Mouse (Mus musculus) hindbrain, embryonic 11.5 days (tissue): ENCODE measurements around the gene Nckap5. TPM values are rescaled to one million over a fixed set of nuclear protein-coding genes. Genes with fewer than 3 reads are reported as not detected.

Experiments
- ATAC-seq: fragments of 200-750 bp; cut with Nextera tagmentation; 2 replicates; pipeline ENCODE4 v1.8.0; 2017; ENCODE audit warnings: mild to moderate bottlenecking, moderate TSS enrichment, moderate library complexity; ENCODE audit not compliant: low FRiP score
- DNase-seq: peaks from one replicate; pipeline ENCODE4 v3.0.0-alpha.2; 2015; ENCODE audit warnings: low spot score
- H3K27ac ChIP-seq: fragments of 300-500 bp; sonication (generic); 2 replicates; pipeline ENCODE4 v1.5.1; 2014; ENCODE audit warnings: mild to moderate bottlenecking, low read depth, low read length
- H3K27me3 ChIP-seq: fragments of 300-500 bp; sonication (generic); 2 replicates; pipeline ENCODE4 v1.6.1; 2014; ENCODE audit warnings: mild to moderate bottlenecking, low read length, moderate library complexity, mixed read lengths; ENCODE audit not compliant: control insufficient read depth, insufficient read depth
- H3K36me3 ChIP-seq: fragments of 300-500 bp; sonication (generic); 2 replicates; pipeline ENCODE4 v1.6.1; 2014; ENCODE audit warnings: mild to moderate bottlenecking, low read length, moderate library complexity, mixed read lengths; ENCODE audit not compliant: control insufficient read depth, insufficient read depth
- H3K4me1 ChIP-seq: fragments of 300-500 bp; sonication (generic); replicated peaks from 2 replicates; pipeline ENCODE4 v1.6.1; 2014; ENCODE audit warnings: low read length, mixed read lengths; ENCODE audit not compliant: control insufficient read depth, insufficient read depth
- H3K4me2 ChIP-seq: fragments of 300-500 bp; sonication (generic); replicated peaks from 2 replicates; pipeline ENCODE4 v1.6.1; 2014; ENCODE audit warnings: mild to moderate bottlenecking, low read depth, low read length
- H3K4me3 ChIP-seq: fragments of 300-500 bp; sonication (generic); 2 replicates; pipeline ENCODE4 v1.5.1; 2014; ENCODE audit warnings: low read depth, low read length
- H3K9ac ChIP-seq: fragments of 300-500 bp; sonication (generic); 2 replicates; pipeline ENCODE4 v1.6.1; 2014; ENCODE audit warnings: low read depth, low read length
- H3K9me3 ChIP-seq: fragments of 300-500 bp; sonication (generic); 2 replicates; pipeline ENCODE4 v1.6.1; 2016; ENCODE audit warnings: low read length; ENCODE audit not compliant: control insufficient read depth
- WGBS: fragments of 180-500 bp; shearing (Covaris S2); extraction: QIAGEN DNeasy Blood & Tissue Kit; methylation state at CpG from one replicate; pipeline ENCODE4 v1.1.7; 2014; 5-methylcytosine and 5-hydroxymethylcytosine counted together
- polyA plus RNA-seq: library from polyadenylated mRNA; unstranded; fragments of >200 nt; fragmentation: Nextera tagmentation; extraction: Ambion mirVana; gene quantifications from 2 replicates; pipeline ENCODE4 v1.2.1, GENCODE M21; 2014

The Nckap5 gene
- polyA plus RNA-seq, 1 experiment from 2014 or later: 23.5 TPM

DNA sequence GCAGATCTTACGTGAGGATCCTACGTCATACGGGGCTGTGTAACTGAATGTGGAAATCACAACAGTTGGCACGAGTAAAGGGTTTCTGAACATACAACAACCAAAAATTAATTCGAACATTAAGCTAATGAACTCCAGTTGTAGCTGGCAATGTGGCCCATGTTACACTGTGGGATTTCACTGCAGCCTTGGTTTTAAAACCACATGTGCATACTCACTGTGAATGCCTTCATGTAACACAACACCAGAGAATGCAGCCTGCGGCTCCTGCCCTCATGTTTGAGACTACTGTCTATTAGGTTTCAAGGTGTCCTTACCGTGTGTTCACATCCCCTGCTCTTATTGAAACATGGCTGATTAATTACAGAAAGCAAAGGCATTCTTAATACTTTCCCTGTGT lies 269.7 kb downstream of the Nckap5 start:
- ATAC-seq (no peak), DNase-seq (no peak)
- WGBS: 71% methylated on average over 7 of the region's 7 CpGs
- H3K27me3 ChIP-seq: no peaks in the 10 kb centered on the region
- no peak overlapping the region for H3K4me2 ChIP-seq
- no peak overlapping the region for H3K9ac ChIP-seq
- H3K9me3 ChIP-seq: no peaks in the 10 kb centered on the region
- no peaks in the 10 kb centered on the region for H3K4me1 ChIP-seq
- no peak overlapping the region for H3K4me3 ChIP-seq
- no peaks in the 10 kb centered on the region for H3K36me3 ChIP-seq
- H3K27ac ChIP-seq: no peak overlapping the region

DNA sequence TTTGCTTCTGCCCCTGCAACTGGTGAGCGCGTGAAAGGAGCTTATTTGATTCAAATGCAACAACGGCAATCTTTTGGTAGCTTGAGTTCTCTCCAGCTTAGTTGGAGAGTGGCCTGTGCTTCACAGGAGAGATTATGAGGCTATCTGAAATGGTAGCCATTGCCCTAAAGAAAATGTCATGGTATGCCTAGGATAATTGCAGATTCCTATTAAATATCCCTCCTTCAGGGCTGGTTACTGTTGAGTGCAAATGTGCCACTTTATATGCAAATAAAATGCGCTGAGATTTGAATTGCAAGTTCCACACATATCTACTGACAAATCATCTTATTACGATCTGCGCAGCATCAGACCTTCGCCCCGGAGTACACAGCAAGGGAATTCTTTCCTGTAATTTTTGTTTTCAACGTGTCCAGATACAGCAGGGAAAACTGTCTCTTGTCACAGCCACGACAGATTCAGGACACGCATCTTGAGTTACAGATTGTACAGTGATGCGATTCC lies 272.8 kb downstream of the Nckap5 start:
- H3K9me3 ChIP-seq: no peaks in the 10 kb centered on the region
- no peak overlapping the region for H3K9ac ChIP-seq
- H3K36me3 ChIP-seq: no peaks in the 10 kb centered on the region
- no peak for ATAC-seq
- H3K4me1 ChIP-seq: no peaks in the 10 kb centered on the region
- no peak overlapping the region for H3K4me3 ChIP-seq
- no peak overlapping the region for H3K27ac ChIP-seq
- no peak for DNase-seq
- H3K27me3 ChIP-seq: no peaks in the 10 kb centered on the region
- no peak overlapping the region for H3K4me2 ChIP-seq
- 89% methylated on average over 12 of the region's 12 CpGs for WGBS

DNA sequence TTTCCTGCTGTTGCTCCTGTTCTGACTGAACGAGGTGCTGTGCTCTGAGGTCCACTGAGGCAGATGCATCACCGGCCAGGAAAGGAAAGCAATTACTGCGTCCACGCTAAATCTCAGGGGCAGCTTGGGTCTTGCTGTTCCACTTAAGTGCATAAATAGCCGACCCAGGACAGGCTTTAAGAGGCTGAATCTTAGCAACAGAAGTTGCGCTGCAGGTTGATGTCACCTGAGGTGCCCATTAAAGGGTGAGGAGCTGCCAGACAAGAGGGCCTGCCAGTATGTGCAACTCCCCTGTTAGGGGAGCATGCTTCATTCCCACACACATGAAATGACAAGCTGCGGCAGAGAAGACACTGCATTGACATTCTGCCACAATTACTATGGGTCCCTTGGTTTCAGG lies 282.6 kb downstream of the Nckap5 start:
- H3K4me2 ChIP-seq: no peak overlapping the region
- H3K9ac ChIP-seq: no peak overlapping the region
- H3K27ac ChIP-seq: no peak overlapping the region
- H3K27me3 ChIP-seq: no peaks in the 10 kb centered on the region
- no peak overlapping the region for H3K4me3 ChIP-seq
- H3K36me3 ChIP-seq: no peaks in the 10 kb centered on the region
- no peaks in the 10 kb centered on the region for H3K4me1 ChIP-seq
- DNase-seq (no peak), ATAC-seq (no peak)
- 81% methylated on average over 7 of the region's 7 CpGs for WGBS
- no peaks in the 10 kb centered on the region for H3K9me3 ChIP-seq

DNA sequence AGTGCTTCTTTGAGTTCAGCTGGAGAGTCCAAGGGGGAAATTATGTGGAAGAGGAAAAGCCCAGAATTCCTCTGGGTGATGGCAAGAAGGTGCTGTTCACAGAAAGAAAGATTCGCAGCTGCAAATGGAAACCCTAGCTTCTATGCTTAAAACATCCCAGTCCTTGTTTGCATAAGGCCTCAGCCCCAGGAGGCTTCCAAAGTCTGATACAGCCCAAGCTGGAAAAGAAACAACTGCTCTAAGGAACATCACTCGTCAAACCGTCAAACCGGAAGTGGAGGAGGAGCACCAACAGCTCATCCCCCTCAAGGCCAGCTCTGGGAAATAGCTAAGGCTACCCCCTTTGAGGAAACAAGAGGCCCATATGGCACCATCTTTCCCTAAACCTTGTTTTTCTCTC lies 286.1 kb downstream of the Nckap5 start:
- WGBS: 65% methylated on average over 4 of the region's 4 CpGs

DNA sequence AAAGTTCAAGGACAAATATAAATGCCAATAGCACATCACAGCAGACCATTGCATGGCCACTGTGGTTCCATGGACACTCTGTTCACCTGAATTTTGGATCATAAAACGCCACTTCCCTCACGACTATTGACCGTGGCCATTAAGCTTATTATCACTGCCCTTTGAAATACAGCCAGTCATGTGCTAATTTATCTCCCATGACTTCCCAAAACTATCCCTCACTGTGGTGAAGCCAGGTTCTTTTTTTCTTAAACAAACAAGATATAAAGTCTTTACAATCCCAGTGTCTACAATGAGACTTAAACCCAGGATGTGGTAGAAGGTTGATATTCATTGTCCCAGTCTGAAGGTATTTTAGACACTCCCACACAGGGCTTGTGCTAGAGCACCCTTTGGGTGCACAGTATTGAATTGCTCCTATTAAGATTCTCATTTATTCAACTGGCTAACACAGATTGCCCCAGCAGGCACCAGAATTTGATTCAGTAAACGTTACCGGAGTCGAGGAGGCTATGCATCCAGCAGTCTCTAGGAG lies 293.3 kb downstream of the Nckap5 start:
- no peak overlapping the region for H3K9ac ChIP-seq
- no peak overlapping the region for H3K27ac ChIP-seq
- no peaks in the 10 kb centered on the region for H3K36me3 ChIP-seq
- no peaks in the 10 kb centered on the region for H3K9me3 ChIP-seq
- no peak overlapping the region for H3K4me3 ChIP-seq
- WGBS: 85% methylated on average over 6 of the region's 6 CpGs
- ATAC-seq (no peak), DNase-seq (no peak)
- H3K27me3 ChIP-seq: no peaks in the 10 kb centered on the region
- H3K4me1 ChIP-seq: no peaks in the 10 kb centered on the region
- no peak overlapping the region for H3K4me2 ChIP-seq

More for the DNA sequence above, 286.1 kb downstream of the Nckap5 start:
- no peak overlapping the region for H3K27ac ChIP-seq
- no peak overlapping the region for H3K9ac ChIP-seq
- no peaks in the 10 kb centered on the region for H3K4me1 ChIP-seq
- no peaks in the 10 kb centered on the region for H3K9me3 ChIP-seq
- DNase-seq (no peak), ATAC-seq (no peak)
- no peaks in the 10 kb centered on the region for H3K36me3 ChIP-seq
- no peaks in the 10 kb centered on the region for H3K27me3 ChIP-seq
- no peak overlapping the region for H3K4me3 ChIP-seq
- H3K4me2 ChIP-seq: no peak overlapping the region

DNA sequence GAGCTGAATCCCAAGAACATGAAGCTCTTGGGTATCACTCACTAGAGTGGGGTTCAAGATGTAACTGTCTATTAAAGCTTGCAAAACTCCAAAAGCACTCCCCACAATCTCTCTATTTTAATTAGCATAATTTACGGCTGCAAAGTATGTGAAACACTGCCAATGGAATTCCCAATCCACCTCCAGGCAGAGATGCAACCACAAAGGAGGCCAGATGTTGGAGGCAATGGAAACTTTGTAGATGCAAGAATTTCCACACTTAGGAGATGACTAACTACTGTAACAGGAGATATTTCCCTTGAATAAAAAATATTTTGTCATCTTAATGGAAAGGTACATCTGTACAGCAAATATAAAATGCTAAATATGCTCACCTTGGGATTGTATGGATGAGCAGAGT lies 295.1 kb downstream of the Nckap5 start:
- 85% methylated on average over 1 of the region's 1 CpGs for WGBS
- H3K9me3 ChIP-seq: no peaks in the 10 kb centered on the region
- no peak overlapping the region for H3K27ac ChIP-seq
- DNase-seq (no peak), ATAC-seq (no peak)
- H3K4me2 ChIP-seq: no peak overlapping the region
- H3K9ac ChIP-seq: no peak overlapping the region
- no peak overlapping the region for H3K4me3 ChIP-seq
- H3K4me1 ChIP-seq: no peaks in the 10 kb centered on the region
- H3K36me3 ChIP-seq: no peaks in the 10 kb centered on the region
- no peaks in the 10 kb centered on the region for H3K27me3 ChIP-seq

DNA sequence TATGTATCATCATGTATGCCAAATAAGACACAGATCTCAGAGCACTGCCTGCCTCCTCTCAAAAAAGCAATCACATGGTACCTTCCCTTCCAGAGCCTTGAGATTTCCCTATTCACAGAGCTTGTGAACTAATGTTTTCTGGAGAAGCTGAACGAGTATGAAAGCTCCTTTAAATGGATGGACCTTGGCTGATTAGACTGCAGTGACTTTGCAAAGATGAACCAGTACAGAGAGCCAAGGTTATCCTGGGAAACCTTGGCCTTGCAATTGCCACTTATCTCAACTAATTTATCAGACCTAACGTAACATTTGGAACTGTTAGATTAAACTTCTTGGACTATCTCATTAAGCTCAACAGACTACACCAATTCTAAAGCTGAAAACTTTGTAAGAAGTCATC lies 296.6 kb downstream of the Nckap5 start:
- DNase-seq: no peak
- H3K9me3 ChIP-seq: no peaks in the 10 kb centered on the region
- no peak overlapping the region for H3K4me2 ChIP-seq
- no peak for ATAC-seq
- WGBS: 82% methylated on average over 2 of the region's 2 CpGs
- H3K27me3 ChIP-seq: no peaks in the 10 kb centered on the region
- no peak overlapping the region for H3K4me3 ChIP-seq
- no peaks in the 10 kb centered on the region for H3K36me3 ChIP-seq
- no peaks in the 10 kb centered on the region for H3K4me1 ChIP-seq
- H3K27ac ChIP-seq: no peak overlapping the region
- no peak overlapping the region for H3K9ac ChIP-seq

DNA sequence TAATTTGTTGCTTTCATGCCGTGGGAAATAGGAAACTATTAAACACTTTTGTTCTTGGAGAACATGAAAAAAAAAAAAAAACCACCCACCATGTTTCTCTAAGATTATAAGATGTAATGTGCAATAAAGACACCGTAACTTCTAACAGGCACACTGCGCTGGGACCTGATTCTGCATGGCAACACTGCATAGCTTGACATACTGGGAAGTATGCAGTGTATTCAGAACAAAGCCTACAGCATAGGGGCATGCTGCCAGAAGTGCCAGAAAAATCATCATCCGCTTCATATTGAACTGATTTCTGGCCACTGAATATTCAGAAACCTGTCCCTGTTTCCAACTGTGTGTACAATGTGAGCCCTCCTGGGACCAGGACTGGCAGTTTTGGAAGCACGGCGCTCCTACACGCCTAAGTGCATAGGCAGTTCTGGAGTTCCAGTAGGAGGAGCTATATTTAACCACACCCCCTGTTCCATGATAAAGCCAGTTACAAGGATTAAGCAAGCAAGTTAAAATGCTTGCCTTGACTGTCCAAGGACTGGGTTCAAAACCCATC lies 302.5 kb downstream of the Nckap5 start:
- no peak overlapping the region for H3K4me2 ChIP-seq
- ATAC-seq: no peak
- DNase-seq: no peak
- H3K27ac ChIP-seq: no peak overlapping the region
- H3K4me1 ChIP-seq: no peaks in the 10 kb centered on the region
- H3K36me3 ChIP-seq: no peaks in the 10 kb centered on the region
- WGBS: 91% methylated on average over 7 of the region's 7 CpGs
- H3K9me3 ChIP-seq: no peaks in the 10 kb centered on the region
- H3K9ac ChIP-seq: no peak overlapping the region
- no peaks in the 10 kb centered on the region for H3K27me3 ChIP-seq
- no peak overlapping the region for H3K4me3 ChIP-seq

DNA sequence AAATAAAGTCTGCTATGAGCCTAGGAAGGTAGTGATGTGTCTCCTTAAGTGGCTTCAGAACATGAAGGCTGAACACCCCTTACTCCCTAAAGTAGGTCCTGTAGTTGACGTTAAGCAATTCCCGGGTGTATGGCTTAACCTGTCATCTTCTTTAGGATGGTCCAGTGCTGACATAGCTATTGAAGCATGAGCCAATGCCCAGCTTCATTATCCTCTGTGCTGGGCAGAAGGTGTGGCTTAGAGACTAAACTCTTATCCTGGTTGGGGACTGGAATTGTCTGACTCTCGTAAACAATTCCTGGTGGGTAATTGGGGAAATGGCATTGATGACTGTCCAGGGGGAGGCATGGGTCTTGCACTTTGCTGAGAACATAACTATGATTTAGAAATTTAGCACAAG lies 312.5 kb downstream of the Nckap5 start:
- H3K4me2 ChIP-seq: no peak overlapping the region
- no peak for ATAC-seq
- WGBS: 88% methylated on average over 3 of the region's 3 CpGs

More for the DNA sequence above, 312.5 kb downstream of the Nckap5 start:
- no peak overlapping the region for H3K9ac ChIP-seq
- no peaks in the 10 kb centered on the region for H3K9me3 ChIP-seq
- H3K36me3 ChIP-seq: no peaks in the 10 kb centered on the region
- no peaks in the 10 kb centered on the region for H3K4me1 ChIP-seq
- no peak overlapping the region for H3K27ac ChIP-seq
- no peak overlapping the region for H3K4me3 ChIP-seq
- no peak for DNase-seq
- no peaks in the 10 kb centered on the region for H3K27me3 ChIP-seq
